Mouse (Mus musculus): Measurements from ENCODE around the gene Plekhb2. TPM values are rescaled to one million over a fixed set of nuclear protein-coding genes. Genes with fewer than 3 reads are reported as not detected.

The Plekhb2 gene
- total and polyA plus RNA-seq, 3 experiments: 1.7 to 14.5 (median 13.7) TPM

DNA sequence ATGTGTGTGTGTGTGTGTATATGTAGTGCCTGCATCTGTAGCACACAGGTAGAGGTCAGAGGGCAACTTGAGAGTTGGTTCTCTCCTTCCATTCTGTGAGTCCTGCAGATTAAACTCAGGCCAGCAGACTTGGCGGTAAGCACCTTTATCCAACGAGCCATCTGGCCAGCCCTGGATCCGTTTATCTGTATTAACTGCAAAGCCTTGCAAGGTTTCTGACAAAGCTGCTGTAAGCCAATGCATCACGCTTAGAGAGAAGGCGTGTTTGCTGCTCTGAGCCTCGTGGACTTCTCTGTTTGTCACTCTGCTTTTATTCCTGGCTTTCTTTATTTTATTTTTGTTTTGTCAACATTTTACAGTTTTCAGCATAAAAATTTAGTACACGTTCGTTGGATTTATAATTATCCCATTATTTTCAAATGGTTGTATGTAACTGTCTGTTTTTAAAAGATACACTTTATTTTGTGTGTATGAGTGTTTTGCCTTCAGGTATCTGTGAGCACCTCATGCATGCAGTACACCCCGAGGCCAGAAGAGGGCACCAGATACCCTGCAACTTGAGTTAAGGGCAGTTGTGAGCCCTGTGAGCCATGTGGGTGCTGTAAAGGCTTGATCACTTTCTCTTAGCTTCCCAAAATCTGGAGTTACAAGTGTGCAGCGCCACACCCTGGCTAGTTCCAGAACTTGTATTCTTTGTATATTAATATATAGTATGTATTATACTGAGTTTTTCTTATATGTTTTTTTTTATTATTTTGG is 17.2 kb downstream of the Plekhb2 start:
- ATAC-seq (ENCODE audit: extremely low read depth, insufficient number of reproducible peaks, low FRiP score, poor library complexity, severe bottlenecking): peak; percentile 77

DNA sequence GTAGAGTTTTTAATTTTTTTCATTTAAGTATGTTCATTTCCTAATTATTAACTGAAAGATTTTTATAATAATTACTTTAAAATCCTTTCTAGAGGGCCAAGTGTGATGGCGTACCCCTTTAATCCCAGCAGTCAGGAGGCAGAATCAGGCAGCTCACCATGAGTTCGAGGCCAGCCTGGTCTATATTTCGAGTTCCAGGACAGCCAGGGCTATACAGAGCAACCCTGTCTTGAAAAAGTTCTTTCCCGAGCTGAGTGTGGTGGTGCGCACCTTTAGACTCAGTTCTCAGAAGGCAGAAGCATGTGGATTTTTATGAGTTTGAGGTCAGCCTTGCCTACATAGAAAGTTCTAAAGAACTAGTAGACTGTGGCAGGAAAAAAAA is 17.8 kb downstream of the Plekhb2 start:
- H3K9me3 ChIP-seq (replicated peaks): no peaks in the 10 kb centered on the region
- H3K27me3 ChIP-seq (ENCODE audit: insufficient read depth, low read length): peaks cover 4% of the 10 kb centered on the region; the same call in 1 of the 2 replicates
- H3K36me3 ChIP-seq (replicated peaks): peaks cover 12% of the 10 kb centered on the region
- peaks cover 3% of the 10 kb centered on the region; the same call in 1 of the 2 replicates for H3K4me1 ChIP-seq (ENCODE audit: insufficient read depth, low read depth, low read length)
- H3K4me3 ChIP-seq (ENCODE audit: low read depth, low read length): no peak overlapping the region
- ATAC-seq (ENCODE audit: extremely low read depth, insufficient number of reproducible peaks, low FRiP score, poor library complexity, severe bottlenecking): no peak
- no peak for DNase-seq (ENCODE audit: low spot score)
- TF ChIP-seq TAL1 (conservative IDR thresholded peaks at IDR 0.05; ENCODE audit: low read depth, low read length) (no peak), GATA2 (IDR thresholded peaks at IDR 0.05; ENCODE audit: borderline replicate concordance, low read depth, low read length) (no peak), POLR2AphosphoS5 (IDR thresholded peaks at IDR 0.05; ENCODE audit: insufficient replicate concordance, low read depth, low read length) (no peak), CTCF (IDR thresholded peaks at IDR 0.05; ENCODE audit: low read depth, low read length) (no peak), GATA1 (IDR thresholded peaks at IDR 0.05; ENCODE audit: borderline replicate concordance, low read length) (no peak)

More for the DNA sequence above, 17.2 kb downstream of the Plekhb2 start:
- Histone ChIP-seq H3K27me3 (ENCODE audit: insufficient read depth, low read length) (peaks cover 4% of the 10 kb centered on the region; the same call in 1 of the 2 replicates), H3K4me1 (ENCODE audit: insufficient read depth, low read depth, low read length) (peaks cover 3% of the 10 kb centered on the region; the same call in 1 of the 2 replicates), H3K4me3 (ENCODE audit: low read depth, low read length) (no peak overlapping the region), H3K9me3 (replicated peaks) (no peaks in the 10 kb centered on the region), H3K36me3 (replicated peaks) (peaks cover 12% of the 10 kb centered on the region)
- TF ChIP-seq CTCF (IDR thresholded peaks at IDR 0.05; ENCODE audit: low read depth, low read length) (peak; percentile 98), POLR2AphosphoS5 (IDR thresholded peaks at IDR 0.05; ENCODE audit: insufficient replicate concordance, low read depth, low read length) (no peak), TAL1 (conservative IDR thresholded peaks at IDR 0.05; ENCODE audit: low read depth, low read length) (no peak)
- peak; percentile 62 for DNase-seq (ENCODE audit: low spot score)

DNA sequence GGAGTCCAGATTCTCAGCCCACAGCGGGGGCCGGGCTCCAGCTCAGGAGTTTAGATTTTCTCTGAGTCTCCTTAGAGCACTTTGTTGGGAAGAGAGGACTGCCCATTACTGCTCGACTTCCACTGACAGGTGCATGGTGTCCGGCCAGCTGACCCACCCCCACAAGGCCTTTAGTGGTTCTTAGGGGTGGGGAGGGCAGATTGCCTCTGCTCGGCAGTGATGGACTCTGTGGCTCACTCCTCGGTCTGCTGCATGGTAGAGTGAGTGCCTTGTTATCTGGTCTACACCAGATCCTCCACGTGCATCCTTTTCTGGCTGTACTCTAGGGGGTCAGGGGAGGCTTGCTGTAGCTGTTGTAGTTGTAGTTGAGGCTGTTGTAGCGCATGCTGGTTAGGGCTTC is 18.6 kb downstream of the Plekhb2 start:
- no peak overlapping the region for H3K4me3 ChIP-seq (ENCODE audit: low read depth, low read length)
- TF ChIP-seq GATA1 (IDR thresholded peaks at IDR 0.05; ENCODE audit: borderline replicate concordance, low read length) (no peak), POLR2AphosphoS5 (IDR thresholded peaks at IDR 0.05; ENCODE audit: insufficient replicate concordance, low read depth, low read length) (no peak), GATA2 (IDR thresholded peaks at IDR 0.05; ENCODE audit: borderline replicate concordance, low read depth, low read length) (no peak), CTCF (IDR thresholded peaks at IDR 0.05; ENCODE audit: low read depth, low read length) (no peak), TAL1 (conservative IDR thresholded peaks at IDR 0.05; ENCODE audit: low read depth, low read length) (no peak)
- peaks cover 4% of the 10 kb centered on the region for H3K36me3 ChIP-seq (replicated peaks)
- H3K9me3 ChIP-seq (replicated peaks): no peaks in the 10 kb centered on the region
- H3K4me1 ChIP-seq (ENCODE audit: insufficient read depth, low read depth, low read length): peaks cover 3% of the 10 kb centered on the region; the same call in 1 of the 2 replicates
- ATAC-seq (ENCODE audit: extremely low read depth, insufficient number of reproducible peaks, low FRiP score, poor library complexity, severe bottlenecking) (no peak), DNase-seq (ENCODE audit: low spot score) (no peak)
- H3K27me3 ChIP-seq (ENCODE audit: insufficient read depth, low read length): peaks cover 4% of the 10 kb centered on the region; the same call in 1 of the 2 replicates

DNA sequence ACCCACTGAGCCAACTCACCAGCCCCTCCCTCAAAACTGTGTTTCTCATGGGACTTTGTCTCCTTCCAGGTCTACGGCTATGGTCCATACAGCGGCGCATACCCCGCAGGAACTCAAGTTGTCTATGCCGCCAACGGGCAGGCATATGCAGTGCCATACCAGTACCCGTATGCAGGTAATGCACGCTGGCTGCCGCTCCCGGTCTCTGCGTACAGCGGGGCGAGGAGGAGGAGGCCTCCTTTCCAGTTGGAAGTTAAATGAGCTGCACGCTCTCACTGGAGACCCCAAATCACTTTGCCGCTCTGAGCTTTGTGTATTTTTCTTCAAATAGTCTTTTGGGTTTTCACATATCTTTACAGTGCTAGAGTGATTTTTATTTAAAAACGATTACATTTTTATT is 19.5 kb downstream of the Plekhb2 start:
- Histone ChIP-seq H3K27me3 (ENCODE audit: insufficient read depth, low read length) (peaks cover 4% of the 10 kb centered on the region; the same call in 1 of the 2 replicates), H3K36me3 (replicated peaks) (peaks cover 4% of the 10 kb centered on the region), H3K4me3 (ENCODE audit: low read depth, low read length) (no peak overlapping the region), H3K9me3 (replicated peaks) (no peaks in the 10 kb centered on the region), H3K4me1 (ENCODE audit: insufficient read depth, low read depth, low read length) (peaks cover 3% of the 10 kb centered on the region; the same call in 1 of the 2 replicates)
- no peak for ATAC-seq (ENCODE audit: extremely low read depth, insufficient number of reproducible peaks, low FRiP score, poor library complexity, severe bottlenecking)
- DNase-seq (ENCODE audit: low spot score): no peak
- no peak for TF ChIP-seq CTCF (IDR thresholded peaks at IDR 0.05; ENCODE audit: low read depth, low read length)
- TF ChIP-seq GATA1 (IDR thresholded peaks at IDR 0.05; ENCODE audit: borderline replicate concordance, low read length): no peak
- TF ChIP-seq TAL1 (conservative IDR thresholded peaks at IDR 0.05; ENCODE audit: low read depth, low read length): no peak
- TF ChIP-seq GATA2 (IDR thresholded peaks at IDR 0.05; ENCODE audit: borderline replicate concordance, low read depth, low read length): no peak
- no peak for TF ChIP-seq POLR2AphosphoS5 (IDR thresholded peaks at IDR 0.05; ENCODE audit: insufficient replicate concordance, low read depth, low read length)

DNA sequence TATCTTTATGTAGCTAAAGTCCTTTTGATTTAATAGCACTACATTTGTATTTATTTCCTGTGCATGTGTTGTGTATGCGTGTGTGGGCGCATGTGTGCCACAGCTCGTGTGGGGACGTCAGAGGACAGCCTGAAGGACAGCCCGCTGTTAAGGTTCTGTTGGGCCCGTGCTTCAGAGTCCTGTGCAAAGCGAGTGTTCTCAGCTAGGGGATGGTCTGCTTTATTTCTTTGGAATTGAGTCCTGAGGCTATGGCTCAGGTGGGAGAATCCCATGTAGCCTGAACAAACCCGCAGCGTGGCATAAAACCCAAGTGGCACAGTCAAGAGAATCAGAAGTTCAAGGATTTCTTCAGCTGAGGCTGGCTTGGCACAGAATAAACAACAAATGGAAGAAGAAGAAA is 21.4 kb downstream of the Plekhb2 start:
- ATAC-seq (ENCODE audit: extremely low read depth, insufficient number of reproducible peaks, low FRiP score, poor library complexity, severe bottlenecking) (no peak), DNase-seq (ENCODE audit: low spot score) (no peak)
- no peaks in the 10 kb centered on the region for H3K9me3 ChIP-seq (replicated peaks)
- H3K4me1 ChIP-seq (ENCODE audit: insufficient read depth, low read depth, low read length): peaks cover 3% of the 10 kb centered on the region; the same call in 1 of the 2 replicates
- peaks cover 4% of the 10 kb centered on the region; the same call in 1 of the 2 replicates for H3K27me3 ChIP-seq (ENCODE audit: insufficient read depth, low read length)
- no peak overlapping the region for H3K4me3 ChIP-seq (ENCODE audit: low read depth, low read length)
- H3K36me3 ChIP-seq (replicated peaks): peaks cover 4% of the 10 kb centered on the region
- TF ChIP-seq GATA2 (IDR thresholded peaks at IDR 0.05; ENCODE audit: borderline replicate concordance, low read depth, low read length) (no peak), POLR2AphosphoS5 (IDR thresholded peaks at IDR 0.05; ENCODE audit: insufficient replicate concordance, low read depth, low read length) (no peak), GATA1 (IDR thresholded peaks at IDR 0.05; ENCODE audit: borderline replicate concordance, low read length) (no peak), CTCF (IDR thresholded peaks at IDR 0.05; ENCODE audit: low read depth, low read length) (no peak), TAL1 (conservative IDR thresholded peaks at IDR 0.05; ENCODE audit: low read depth, low read length) (no peak)

DNA sequence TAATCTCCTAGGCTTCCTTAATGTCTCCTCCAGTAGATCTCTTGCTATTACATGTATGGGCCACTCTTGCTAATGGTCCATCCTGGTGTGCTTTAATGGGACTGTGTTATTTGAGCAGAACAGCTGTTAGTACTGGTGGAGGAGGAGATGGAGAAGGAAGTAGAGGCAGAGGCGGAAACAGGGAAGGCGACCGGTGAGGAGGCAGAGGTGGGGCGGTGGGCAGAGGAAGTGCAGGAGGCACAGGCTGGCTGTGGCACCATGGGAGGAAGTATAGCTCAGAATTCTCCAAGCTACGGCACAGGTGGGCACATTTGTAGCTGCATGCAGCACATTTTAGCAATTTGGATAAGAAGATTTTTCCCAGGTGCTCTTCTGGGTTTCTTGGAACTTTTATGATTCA is 23.8 kb downstream of the Plekhb2 start:
- Histone ChIP-seq H3K9me3 (replicated peaks) (no peaks in the 10 kb centered on the region), H3K36me3 (replicated peaks) (peaks cover 3% of the 10 kb centered on the region), H3K4me1 (ENCODE audit: insufficient read depth, low read depth, low read length) (no peaks in the 10 kb centered on the region), H3K4me3 (ENCODE audit: low read depth, low read length) (no peak overlapping the region), H3K27me3 (ENCODE audit: insufficient read depth, low read length) (peaks cover 4% of the 10 kb centered on the region; the same call in 1 of the 2 replicates)
- ATAC-seq (ENCODE audit: extremely low read depth, insufficient number of reproducible peaks, low FRiP score, poor library complexity, severe bottlenecking) (no peak), DNase-seq (ENCODE audit: low spot score) (no peak)
- TF ChIP-seq POLR2AphosphoS5 (IDR thresholded peaks at IDR 0.05; ENCODE audit: insufficient replicate concordance, low read depth, low read length): no peak
- no peak for TF ChIP-seq CTCF (IDR thresholded peaks at IDR 0.05; ENCODE audit: low read depth, low read length)
- TF ChIP-seq GATA1 (IDR thresholded peaks at IDR 0.05; ENCODE audit: borderline replicate concordance, low read length): no peak
- TF ChIP-seq GATA2 (IDR thresholded peaks at IDR 0.05; ENCODE audit: borderline replicate concordance, low read depth, low read length): no peak
- no peak for TF ChIP-seq TAL1 (conservative IDR thresholded peaks at IDR 0.05; ENCODE audit: low read depth, low read length)

Data from G1E (cell line).